Mouse (Mus musculus) embryonic fibroblast, embryonic 13.5 days (primary cell): ENCODE results near the gene Hist1h2bh.

Experiments
- CTCF ChIP-seq: IDR thresholded peaks from 2 replicates; pipeline ENCODE4 v1.5.1; 2011; ENCODE audit warnings: mild to moderate bottlenecking, control low read depth, low read length, moderate library complexity, borderline replicate concordance; ENCODE audit not compliant: insufficient read depth
- POLR2A ChIP-seq: IDR thresholded peaks from 2 replicates; pipeline ENCODE4 v1.6.1; 2011; ENCODE audit warnings: low read depth, mild to moderate bottlenecking, control low read depth, low read length, moderate library complexity

GRCm38 (mm10) chr13:23491990-23492389, 51.2 kb downstream of the Hist1h2bh start:
- no peak for TF ChIP-seq CTCF
- no peak for TF ChIP-seq POLR2A
